Mouse (Mus musculus) CD4-positive, CD25-positive, alpha-beta regulatory T cell, adult 2 months (primary cell): ENCODE data around the gene Wnt6.

Experiments used
- DNase-seq: peaks from one replicate; pipeline ENCODE4 v3.0.0-alpha.2; 2012; ENCODE audit warnings: low read depth, low spot score

Wnt6 gene

DNA sequence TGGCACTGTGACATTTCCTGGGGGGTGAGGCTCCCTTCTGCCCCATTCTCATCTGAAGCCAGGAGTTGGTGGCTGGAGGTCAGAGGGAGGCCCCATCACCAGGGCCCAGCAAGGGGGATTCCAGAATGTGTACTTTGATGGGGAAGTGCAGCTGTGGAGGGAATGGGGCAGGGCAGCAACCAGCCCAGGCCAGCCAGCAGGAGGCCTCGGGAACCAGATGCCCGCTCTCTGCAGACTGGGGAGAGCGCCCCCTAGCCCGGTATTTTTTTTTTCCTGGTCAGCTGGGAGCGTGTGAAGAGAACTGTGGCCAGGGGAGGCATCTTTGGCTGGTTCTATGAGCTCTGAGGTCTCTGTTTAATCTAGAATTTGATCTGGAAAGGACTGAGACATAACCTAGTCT is 4.1 kb downstream of the Wnt6 start:
- DNase-seq, result no peak

DNA sequence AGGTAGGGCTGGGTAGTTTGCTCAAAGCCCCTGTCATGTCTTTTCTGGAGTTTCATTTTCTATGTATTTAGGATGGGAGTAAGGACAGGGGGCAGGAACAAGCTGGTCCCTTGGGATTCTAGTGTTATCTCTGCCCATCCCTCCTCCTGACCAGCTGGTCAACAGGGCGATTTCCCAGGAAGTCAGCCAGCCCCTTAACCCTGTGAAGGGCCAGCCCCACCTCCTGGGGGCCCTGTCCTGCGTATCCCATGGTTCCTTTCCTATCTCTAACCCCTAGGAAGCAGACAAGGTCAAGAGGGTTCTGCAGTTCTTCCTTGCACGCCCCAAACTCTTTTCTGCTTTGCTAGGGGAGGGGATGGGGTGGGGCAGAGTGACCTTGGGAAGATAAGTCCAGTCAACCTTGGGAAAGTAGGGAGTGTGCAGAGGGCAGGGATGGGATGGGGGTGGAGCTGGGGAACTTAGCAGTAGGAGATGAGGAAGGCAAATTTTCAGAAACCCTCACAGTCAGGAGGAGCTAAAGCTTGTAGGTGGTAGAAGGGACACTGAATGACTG is 7.3 kb downstream of the Wnt6 start:
- DNase-seq, result no peak

DNA sequence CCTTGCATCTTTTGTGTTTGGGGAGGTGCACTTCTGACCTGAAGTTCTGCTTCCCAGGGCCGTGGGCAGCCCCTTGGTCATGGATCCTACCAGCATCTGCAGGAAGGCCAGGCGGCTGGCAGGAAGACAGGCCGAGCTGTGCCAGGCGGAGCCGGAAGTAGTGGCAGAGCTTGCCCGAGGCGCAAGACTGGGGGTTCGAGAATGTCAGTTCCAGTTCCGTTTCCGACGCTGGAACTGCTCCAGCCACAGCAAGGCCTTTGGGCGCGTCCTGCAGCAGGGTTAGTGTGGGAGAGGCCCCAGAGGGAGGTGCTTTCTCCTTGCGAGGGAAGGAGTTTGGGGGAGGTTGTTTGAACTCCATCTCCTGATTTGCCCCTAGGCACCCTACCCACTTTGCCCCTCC is 10.4 kb downstream of the Wnt6 start:
- DNase-seq, result no peak

DNA sequence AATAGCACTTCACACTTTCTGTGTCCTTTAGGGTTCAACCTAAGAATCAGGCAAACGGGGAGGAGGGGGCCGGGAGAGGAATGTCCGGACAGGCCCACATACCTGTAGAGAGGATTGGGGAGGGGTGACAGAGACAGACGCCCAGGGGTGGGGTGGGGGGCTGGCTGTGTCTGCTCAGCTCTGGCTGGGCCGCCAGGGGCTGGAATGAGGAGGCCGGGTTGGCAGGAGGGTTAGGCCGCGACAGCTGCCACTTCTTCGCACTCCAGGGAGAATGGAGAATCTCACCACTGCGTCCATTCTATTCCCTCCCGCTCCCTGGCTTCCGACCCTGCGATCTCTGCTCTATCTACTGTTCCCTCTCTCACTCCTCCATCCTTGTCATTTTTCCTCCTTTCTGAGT is 11.9 kb downstream of the Wnt6 start:
- no peak for DNase-seq

DNA sequence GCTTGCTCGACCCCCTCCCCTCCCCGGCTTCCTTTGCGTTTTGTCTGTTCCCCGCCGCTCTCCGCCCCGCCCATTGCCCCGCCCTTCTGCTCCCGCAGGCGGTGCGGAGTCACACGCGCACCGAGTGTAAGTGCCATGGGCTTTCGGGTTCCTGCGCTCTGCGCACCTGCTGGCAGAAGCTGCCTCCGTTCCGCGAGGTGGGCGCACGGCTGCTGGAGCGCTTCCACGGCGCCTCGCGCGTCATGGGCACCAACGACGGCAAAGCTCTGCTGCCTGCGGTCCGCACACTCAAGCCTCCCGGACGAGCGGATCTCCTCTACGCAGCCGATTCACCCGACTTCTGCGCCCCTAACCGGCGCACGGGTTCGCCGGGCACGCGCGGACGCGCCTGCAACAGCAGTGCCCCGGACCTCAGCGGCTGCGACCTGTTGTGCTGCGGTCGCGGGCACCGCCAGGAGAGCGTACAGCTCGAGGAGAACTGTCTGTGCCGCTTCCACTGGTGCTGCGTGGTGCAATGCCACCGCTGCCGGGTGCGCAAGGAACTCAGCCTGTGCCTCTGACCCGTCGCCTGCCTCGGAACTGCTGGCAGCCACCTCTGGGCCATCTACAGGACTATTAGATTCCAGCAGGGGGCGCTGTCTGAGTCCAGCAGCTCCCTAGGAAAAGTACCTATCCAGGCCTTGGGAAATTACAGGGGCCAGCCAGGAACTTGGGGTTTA is 12.5 kb downstream of the Wnt6 start:
- DNase-seq, result peak; percentile 62

DNA sequence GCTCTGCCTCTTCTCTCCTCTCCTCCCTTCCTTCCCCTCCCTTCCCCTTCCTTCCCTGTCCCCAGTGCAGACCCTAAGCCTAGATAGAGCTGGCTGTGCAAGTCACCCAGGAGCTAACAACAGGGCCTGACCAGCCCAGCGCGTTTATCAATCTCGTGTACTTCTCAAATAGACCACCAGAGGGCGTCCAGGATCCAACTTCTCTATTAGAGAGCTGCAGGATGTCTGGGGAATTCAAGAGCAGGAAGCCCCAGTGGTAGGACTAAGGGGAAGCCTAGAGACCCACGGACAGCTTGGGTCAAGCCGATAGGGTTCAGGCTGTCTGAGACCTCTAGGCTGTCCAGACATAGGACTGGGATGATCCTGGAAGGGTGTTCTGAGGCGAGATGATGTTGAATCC is 16.2 kb downstream of the Wnt6 start:
- peak; percentile 85 for DNase-seq

DNA sequence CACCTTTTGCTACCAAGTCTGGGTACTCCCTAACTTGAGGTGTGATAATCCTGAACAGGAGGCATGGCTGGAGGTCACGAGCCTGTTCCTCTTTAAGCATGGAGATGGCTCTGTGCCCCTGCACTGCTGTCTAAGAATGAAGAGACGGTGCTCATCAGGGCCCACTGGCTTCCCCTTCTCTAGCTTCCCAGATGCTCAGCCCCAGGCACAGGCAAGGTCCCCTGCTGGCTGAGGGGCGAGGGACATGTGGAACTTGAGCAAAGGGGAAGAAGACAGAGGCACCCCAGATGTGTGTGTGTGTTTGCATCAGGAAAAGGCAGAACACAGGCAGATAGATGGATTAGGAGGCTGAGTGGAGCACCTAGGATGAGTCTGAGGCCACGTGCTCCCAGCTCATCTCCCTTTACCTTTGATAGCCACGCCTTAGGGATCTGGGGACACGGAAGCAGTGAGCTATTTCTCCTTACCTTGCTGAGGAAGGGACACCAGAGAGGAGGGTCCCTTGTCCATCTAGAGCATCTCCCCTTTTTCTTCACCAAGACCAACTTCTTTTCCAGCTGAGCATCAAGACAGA is 17.0 kb downstream of the Wnt6 start:
- DNase-seq, result peak; percentile 17

DNA sequence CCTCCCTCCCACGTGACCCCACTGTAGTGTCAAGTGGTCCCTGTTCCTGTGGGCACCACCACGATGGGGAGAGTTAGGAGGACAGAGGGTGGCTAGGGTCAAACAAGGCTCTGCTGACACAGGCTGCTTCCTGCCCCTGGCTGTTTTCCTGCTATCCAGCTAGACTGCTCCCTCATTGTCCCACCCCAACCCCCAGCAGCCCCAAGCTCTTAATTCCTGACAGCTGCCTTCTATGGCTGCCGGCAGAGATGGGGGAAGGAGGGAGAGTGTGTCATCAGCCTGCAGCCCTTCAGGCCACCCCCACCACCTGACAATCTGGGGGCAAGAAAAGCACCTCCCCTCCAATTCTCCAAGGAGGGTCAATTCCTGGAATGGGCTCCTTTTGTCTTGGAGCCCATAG is 18.4 kb downstream of the Wnt6 start:
- no peak for DNase-seq

DNA sequence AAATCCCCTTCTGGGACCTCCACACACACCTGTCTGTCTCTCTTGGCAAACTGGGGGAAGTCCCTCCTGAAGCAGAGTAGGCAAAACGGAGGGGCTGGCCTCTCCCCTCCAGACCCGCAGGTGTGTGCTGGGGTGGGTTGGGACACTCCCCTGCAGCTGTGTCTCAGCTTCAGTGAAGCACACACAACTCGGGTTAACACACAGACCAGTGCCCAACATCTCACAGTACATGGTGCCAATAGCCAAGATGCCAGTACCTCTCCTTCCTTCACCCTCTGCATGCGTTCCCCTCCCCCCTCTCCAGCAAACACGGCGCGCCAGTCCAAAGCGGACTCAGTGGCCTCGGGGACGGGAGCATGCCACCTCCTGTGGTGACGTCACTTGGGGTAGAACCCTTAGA is 19.6 kb downstream of the Wnt6 start, which contains the start of gene Wnt10a:
TSS of gene Wnt10a (plus strand) at position 268 of the 400 bp plus-strand sequence.
- DNase-seq, result no peak

DNA sequence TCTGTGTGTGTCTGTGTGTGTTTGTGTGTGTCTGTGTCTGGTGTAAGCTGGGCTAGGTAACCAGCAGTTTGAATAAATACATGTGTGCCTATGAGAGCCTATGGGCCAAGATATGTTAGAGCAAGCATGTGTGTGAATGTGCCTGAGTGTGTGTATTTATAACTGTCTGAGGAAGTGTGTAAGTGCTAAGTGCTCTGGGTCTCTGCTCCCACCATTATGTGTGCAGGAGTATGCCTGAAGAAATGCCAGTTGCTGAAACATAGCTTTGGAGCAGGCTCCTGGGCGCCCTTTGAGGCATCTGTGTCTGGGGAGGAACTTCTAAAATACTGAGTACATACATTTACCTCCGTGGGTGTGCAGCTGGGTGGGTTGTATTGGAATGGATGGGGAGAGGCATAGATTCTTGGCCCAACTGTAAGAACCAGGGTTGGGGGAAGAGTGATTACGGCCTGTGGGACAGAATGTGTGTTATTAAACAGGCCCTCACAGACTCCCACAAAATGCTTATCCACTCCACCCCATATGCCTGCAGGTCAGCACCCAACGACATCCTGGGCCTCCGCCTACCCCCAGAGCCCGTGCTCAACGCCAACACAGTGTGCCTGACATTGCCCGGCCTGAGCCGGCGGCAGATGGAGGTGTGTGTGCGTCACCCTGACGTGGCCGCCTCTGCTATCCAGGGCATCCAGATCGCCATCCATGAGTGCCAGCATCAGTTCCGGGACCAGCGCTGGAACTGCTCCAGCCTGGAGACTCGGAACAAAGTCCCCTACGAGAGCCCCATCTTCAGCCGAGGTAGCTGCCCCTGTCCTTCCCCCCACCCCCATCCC is 21.4 kb downstream of the Wnt6 start:
- DNase-seq, result no peak

DNA sequence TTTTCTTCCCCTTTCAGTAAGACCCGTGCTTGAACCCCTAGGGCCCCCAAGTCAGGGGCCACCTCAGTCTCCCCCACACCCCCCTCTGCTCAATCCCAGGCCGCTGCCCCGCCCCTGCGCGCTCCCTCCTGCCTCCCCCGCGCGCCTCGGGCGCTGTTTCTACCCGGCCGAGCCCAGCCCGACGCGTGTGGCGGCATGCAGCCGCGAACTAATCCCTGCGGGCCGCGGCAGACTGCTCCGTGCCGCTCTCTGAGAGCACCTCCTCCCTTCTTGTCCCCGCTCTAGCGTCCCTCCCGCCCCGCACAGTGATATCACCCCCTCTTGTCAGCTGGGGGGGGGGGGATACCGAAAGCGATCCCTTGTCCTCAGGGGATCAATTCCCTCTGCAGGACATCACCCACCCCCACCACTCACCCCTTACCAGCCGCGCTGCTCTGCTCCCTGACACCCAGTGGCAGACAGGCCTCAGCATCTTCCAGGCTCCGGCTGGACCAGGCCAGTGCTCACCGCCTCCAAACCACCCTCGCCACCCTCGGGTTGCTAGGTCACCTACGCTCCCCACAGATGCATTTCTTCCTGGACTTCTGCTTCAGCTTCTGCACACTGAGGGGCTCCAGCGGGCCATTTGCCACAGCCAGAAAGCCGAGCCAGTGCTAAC is 22.9 kb downstream of the Wnt6 start:
- peak; percentile 52 for DNase-seq

DNA sequence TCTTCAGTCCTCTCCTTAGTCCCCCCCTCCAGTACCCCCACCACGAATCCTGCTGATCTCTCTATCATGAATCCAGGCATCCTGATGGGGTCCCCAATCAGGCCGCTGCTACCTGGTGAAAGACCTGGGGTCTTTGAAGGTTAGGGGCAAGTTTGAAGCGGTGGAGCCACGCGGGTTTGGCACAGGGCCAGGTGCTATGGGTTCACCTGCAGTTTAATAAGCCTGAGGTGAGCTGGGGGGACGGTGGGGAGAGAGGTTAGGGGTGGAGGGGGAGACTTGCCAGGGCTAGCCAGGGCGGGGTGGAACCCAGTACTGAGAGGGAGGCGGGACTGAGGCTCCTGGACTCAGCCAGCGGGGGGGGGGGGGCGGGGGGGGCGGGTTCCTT is 23.4 kb downstream of the Wnt6 start:
- peak; percentile 23 for DNase-seq

DNA sequence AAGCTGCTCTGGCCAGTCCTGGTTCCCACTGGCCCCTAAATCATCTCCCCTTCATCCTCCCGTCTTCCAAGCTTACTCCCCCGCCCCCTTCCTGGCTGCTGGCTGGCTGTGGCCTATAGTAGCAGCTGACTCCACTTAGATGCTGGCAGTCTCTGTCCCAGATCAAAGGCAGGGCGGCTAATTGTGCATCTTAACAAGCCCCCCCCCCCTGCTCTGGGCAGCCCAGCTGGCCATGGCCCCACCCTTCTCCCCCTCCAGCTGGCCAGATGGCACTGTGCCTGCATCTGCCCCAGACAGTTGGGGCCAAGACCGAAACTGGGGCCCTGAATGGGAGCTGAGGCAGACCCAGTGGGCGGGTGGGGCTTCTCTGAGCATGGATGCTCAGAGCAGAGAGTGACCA is 25.8 kb downstream of the Wnt6 start:
- DNase-seq, result no peak

DNA sequence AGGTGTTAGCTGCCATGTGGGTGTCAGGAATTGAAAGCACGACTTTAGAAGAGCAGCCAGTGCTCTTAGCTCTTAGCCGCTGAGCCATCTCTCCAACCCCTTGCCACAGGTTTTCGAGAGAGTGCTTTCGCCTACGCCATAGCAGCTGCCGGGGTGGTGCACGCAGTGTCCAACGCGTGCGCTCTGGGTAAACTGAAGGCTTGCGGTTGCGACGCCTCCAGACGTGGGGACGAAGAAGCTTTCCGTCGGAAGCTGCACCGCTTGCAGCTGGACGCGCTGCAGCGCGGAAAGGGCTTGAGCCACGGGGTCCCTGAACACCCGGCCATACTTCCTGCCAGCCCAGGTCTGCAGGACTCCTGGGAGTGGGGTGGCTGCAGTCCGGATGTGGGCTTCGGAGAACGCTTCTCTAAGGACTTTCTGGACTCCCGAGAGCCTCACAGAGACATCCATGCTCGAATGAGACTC is 28.8 kb downstream of the Wnt6 start:
- peak; percentile 64 for DNase-seq

DNA sequence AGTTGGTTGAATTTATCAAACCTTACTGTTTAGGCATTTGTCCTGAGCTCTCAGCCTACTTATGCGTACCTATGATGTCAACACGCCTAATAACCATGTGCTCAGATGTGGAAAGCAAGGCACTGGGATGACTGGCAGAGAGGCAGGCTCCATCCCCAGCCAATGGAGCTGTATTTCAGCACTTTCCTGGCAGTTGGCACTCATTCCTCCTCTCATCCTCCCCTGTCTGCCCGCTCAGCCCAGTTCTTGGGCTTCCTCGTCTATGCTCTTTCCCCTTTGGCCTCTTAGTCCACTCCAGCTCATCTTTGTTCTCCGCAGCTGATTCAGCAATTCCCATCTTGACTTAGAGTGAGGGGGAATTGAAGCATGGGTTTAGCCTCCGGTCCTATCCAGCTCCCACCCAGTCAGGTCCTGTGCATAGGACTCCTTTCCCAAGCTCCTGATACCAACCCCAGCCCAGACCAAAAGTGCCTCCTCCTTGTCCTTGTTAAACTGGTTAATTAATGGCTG is 30.0 kb downstream of the Wnt6 start:
- DNase-seq, result no peak

DNA sequence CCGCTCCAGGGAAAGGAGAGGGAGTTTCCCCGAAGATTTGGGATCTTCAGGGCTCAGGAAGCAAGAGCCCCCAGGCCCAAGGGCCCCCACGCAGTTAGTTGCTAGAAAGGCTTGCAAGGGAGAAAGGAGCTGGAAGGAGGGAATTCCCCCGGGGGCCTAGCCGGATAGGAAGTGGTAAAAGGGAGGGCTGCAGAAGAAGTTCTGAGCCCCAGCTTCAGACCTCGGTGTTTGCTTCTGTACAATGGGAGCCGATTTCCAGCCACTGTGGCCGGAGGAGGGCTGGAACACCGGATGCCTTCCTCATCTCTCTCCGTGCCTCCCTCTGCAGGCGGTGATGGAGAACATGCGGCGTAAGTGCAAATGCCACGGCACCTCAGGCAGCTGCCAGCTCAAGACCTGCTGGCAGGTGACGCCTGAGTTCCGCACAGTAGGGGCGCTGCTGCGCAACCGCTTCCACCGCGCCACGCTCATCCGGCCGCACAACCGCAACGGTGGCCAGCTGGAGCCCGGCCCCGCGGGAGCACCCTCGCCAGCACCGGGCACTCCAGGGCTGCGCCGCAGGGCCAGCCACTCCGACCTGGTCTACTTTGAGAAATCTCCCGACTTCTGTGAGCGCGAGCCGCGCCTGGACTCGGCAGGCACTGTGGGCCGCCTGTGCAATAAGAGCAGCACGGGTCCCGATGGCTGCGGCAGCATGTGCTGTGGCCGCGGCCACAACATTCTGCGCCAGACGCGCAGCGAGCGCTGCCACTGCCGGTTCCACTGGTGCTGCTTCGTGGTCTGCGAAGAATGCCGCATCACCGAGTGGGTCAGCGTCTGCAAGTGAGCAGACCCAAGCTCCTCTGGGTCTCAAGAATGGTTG is 31.3 kb downstream of the Wnt6 start:
- peak; percentile 88 for DNase-seq

DNA sequence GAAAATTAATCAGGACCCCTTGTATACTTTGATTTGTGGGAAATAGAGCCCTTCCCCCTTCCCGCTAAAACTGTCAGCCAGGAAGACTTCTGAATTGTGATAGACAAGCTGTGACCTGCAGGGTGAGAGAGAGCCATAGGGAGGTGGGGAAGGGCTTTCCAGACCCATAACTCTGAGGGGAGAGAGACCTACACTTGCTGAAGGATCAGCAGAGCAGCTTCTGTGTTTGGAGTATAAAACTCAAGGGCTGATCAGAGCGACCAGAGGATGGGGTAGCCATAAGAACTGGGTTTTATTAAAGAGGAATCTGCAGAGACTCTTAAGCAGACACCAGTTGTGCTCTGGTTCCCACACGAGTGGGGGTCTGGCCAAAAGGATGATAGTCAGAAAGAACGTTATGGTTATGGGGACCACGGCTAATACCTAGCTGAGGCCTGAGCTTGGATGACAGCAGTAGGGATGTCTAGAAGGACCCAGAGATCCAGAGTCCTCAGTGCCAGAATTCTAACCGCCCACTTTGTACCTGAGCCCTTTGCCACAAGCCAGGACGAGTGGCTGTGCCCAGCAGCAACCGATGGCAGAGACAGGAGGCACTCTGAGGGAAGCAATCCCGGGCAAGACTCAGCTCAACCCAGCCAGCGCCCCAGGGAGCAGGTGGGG is 32.6 kb downstream of the Wnt6 start:
- DNase-seq, result no peak

DNA sequence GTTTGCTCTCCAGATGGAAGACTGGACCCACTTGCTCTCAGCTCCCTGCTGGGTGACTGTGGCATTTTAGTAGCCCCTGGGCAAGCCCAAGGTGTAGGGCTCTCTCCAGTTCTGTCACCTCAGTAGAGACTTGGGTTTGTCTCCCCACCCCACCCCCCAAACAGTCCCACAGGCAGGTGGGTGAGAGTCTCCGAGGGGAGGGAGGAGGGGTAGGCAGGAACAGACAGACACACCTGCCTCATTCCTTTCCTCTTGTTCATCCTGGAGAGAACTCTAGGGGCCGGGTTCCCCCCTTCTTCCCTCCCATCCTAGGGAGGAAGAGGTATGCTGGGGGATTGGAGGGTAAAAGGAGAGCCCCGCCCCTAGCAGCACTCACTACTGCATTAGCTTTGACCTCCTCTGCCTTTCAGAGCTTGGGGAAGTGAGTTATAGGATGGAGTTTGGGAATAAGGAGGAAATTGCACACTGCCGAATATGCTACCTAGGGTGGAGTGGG is 33.7 kb downstream of the Wnt6 start:
- no peak for DNase-seq

DNA sequence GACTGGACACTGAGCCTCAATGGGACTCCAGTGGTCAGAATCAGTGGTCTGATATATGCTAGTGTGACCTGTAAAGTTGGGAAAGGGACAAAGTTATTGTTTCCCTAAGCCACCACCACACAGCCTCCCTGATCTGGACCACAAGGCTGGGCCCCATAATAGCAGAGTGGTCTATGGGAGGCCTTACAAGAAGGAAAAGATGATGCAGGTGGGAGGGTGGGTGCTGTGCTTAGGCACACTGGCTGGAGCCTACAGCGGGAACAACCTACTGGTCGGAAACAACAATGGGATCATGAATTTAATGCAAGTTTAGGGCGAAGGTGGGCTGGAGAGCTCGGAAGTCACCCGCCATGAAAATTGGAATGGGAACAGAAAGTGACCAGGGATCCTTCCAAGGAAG is 34.2 kb downstream of the Wnt6 start:
- no peak for DNase-seq
